In genomic region chr14:94093989-94094388, GRCm38 (mm10) we compare ENCODE assay signal across 27 mouse cellular contexts.
"Had no signal": no experiment of that assay in that cellular context is flagged by ENCODE, and none has a peak within 500 bp of the region (broad histone marks: within the 10 kb centered on the region; RNA-seq: fewer than 3 reads in every experiment).

No protein-coding gene starts in this region.

- DNase-seq: gastrocnemius, postnatal 14 days; gastrocnemius, postnatal 36 days; heart, adult 11 months; heart, adult 2 months; heart, postnatal 14 days; heart, postnatal 36 days; kidney, adult 11 months; kidney, adult 2 months; kidney, adult 9 months; kidney, postnatal 14 days; kidney, postnatal 36 days; layer of hippocampus, adult 9-11 months; layer of hippocampus, postnatal 36 days; left cerebral cortex, postnatal 4 days had no signal

- H3K9me3 ChIP-seq: heart, embryonic 13.5 days; heart, embryonic 15.5 days; hindbrain, embryonic 13.5 days; hindbrain, embryonic 15.5 days; kidney, embryonic 15.5 days; limb, embryonic 12.5 days; limb, embryonic 15.5 days; liver, embryonic 12.5 days had no signal

- H3K27ac ChIP-seq: heart, adult 2 months; heart, embryonic 13.5 days; heart, embryonic 15.5 days; hindbrain, embryonic 13.5 days; hindbrain, embryonic 15.5 days; hindbrain, postnatal 0 days; kidney, embryonic 15.5 days; kidney, postnatal 0 days; limb, embryonic 12.5 days; limb, embryonic 15.5 days; liver, embryonic 12.5 days; liver, embryonic 14.5 days had no signal

- H3K36me3 ChIP-seq: heart, embryonic 13.5 days; heart, embryonic 15.5 days; hindbrain, embryonic 13.5 days; hindbrain, embryonic 15.5 days; kidney, embryonic 15.5 days; limb, embryonic 12.5 days; limb, embryonic 15.5 days; liver, embryonic 12.5 days had no signal

- H3K9ac ChIP-seq: heart, embryonic 13.5 days; heart, embryonic 15.5 days; hindbrain, embryonic 13.5 days; hindbrain, embryonic 15.5 days; kidney, embryonic 15.5 days; limb, embryonic 12.5 days; limb, embryonic 15.5 days; liver, embryonic 12.5 days; liver, embryonic 14.5 days had no signal

- H3K4me1 ChIP-seq: heart, embryonic 13.5 days; heart, embryonic 15.5 days; hindbrain, embryonic 15.5 days; kidney, embryonic 15.5 days; limb, embryonic 15.5 days; liver, embryonic 12.5 days had no signal

- H3K27me3 ChIP-seq: heart, embryonic 13.5 days; heart, embryonic 15.5 days; hindbrain, embryonic 13.5 days; hindbrain, embryonic 15.5 days; kidney, embryonic 15.5 days; limb, embryonic 12.5 days; limb, embryonic 15.5 days; liver, embryonic 12.5 days had no signal

- H3K4me3 ChIP-seq: heart, adult 2 months; heart, embryonic 13.5 days; heart, embryonic 15.5 days; hindbrain, embryonic 13.5 days; hindbrain, embryonic 15.5 days; kidney, embryonic 15.5 days; limb, embryonic 12.5 days; limb, embryonic 15.5 days; liver, embryonic 12.5 days had no signal

- ATAC-seq: hindbrain, postnatal 0 days; intestine, embryonic 16.5 days; liver, embryonic 12.5 days had no signal

- H3K4me2 ChIP-seq: heart, embryonic 11.5 days; heart, embryonic 13.5 days; heart, embryonic 15.5 days; hindbrain, embryonic 13.5 days; hindbrain, embryonic 15.5 days; kidney, embryonic 15.5 days; limb, embryonic 12.5 days; limb, embryonic 15.5 days; liver, embryonic 12.5 days had no signal
